Mouse (Mus musculus): ENCODE results near the gene Gm10184.

- TF ChIP-seq CTCF (IDR thresholded peaks at IDR 0.05; ENCODE audit: borderline replicate concordance, insufficient read depth, low read length) (no peak), POLR2A (IDR thresholded peaks at IDR 0.05; ENCODE audit: low read depth, low read length) (no peak)
Observed at GRCm38 (mm10) chr17:89899813-89900212, 10.4 kb downstream of the Gm10184 start.

Data from embryonic fibroblast, embryonic 13.5 days (primary cell).